Mouse (Mus musculus) hindbrain, embryonic 13.5 days (tissue): ENCODE measurements at regions not wholly inside any gene's neighbourhood (a gene's known extent, or its start where the extent isn't known, plus 50 kb on each side); places are given as distances from the start of the nearest gene placed in this dataset.

Source experiments
- ATAC-seq: fragments of 200-750 bp; cut with Nextera tagmentation; 2 replicates; pipeline ENCODE4 v1.8.0; 2017; ENCODE audit warnings: moderate TSS enrichment; ENCODE audit not compliant: low FRiP score
- H3K27ac ChIP-seq: fragments of 300-500 bp; sonication (generic); 2 replicates; pipeline ENCODE4 v1.5.1; 2015; ENCODE audit warnings: inconsistent platforms, mild to moderate bottlenecking, moderate library complexity
- H3K27me3 ChIP-seq: fragments of 300-500 bp; sonication (generic); 2 replicates; pipeline ENCODE4 v1.6.1; 2015; ENCODE audit warnings: mild to moderate bottlenecking, inconsistent platforms
- H3K36me3 ChIP-seq: fragments of 300-500 bp; sonication (generic); 2 replicates; pipeline ENCODE4 v1.6.1; 2015; ENCODE audit warnings: mild to moderate bottlenecking, inconsistent platforms
- H3K4me1 ChIP-seq: fragments of 300-500 bp; sonication (generic); replicated peaks from 2 replicates; pipeline ENCODE4 v1.6.1; 2015; ENCODE audit warnings: inconsistent platforms
- H3K4me2 ChIP-seq: fragments of 300-500 bp; sonication (generic); 2 replicates; pipeline ENCODE4 v1.6.1; 2015; ENCODE audit warnings: inconsistent platforms, mild to moderate bottlenecking, moderate library complexity
- H3K4me3 ChIP-seq: fragments of 300-500 bp; sonication (generic); 2 replicates; pipeline ENCODE4 v1.5.1; 2015; ENCODE audit warnings: mild to moderate bottlenecking, inconsistent platforms
- H3K9ac ChIP-seq: fragments of 300-500 bp; sonication (generic); 2 replicates; pipeline ENCODE4 v1.6.1; 2015; ENCODE audit warnings: mild to moderate bottlenecking, inconsistent platforms
- H3K9me3 ChIP-seq: fragments of 300-500 bp; sonication (generic); 2 replicates; pipeline ENCODE4 v1.6.1; 2016; ENCODE audit warnings: inconsistent platforms
- WGBS: fragments of 180-500 bp; shearing (Covaris S2); methylation state at CpG from one replicate; pipeline ENCODE4 v1.1.7; 2015; 5-methylcytosine and 5-hydroxymethylcytosine counted together

GRCm38 (mm10) chr12:78109931-78110330 lies 84.1 kb upstream of the Gm6657 start:
- Histone ChIP-seq H3K27ac (no peak overlapping the region), H3K27me3 (no peaks in the 10 kb centered on the region), H3K4me2 (no peak overlapping the region), H3K4me1 (no peaks in the 10 kb centered on the region), H3K9ac (no peak overlapping the region), H3K9me3 (no peaks in the 10 kb centered on the region), H3K36me3 (no peaks in the 10 kb centered on the region), H3K4me3 (no peak overlapping the region)
- WGBS, result 94% methylated on average over 1 of the region's 1 CpGs
- ATAC-seq, result no peak

- Histone ChIP-seq H3K4me2 (no peak overlapping the region), H3K36me3 (no peaks in the 10 kb centered on the region), H3K27ac (no peak overlapping the region), H3K4me3 (no peak overlapping the region), H3K4me1 (no peaks in the 10 kb centered on the region), H3K27me3 (no peaks in the 10 kb centered on the region), H3K9me3 (no peaks in the 10 kb centered on the region), H3K9ac (no peak overlapping the region)
- ATAC-seq, result no peak
- WGBS, result 87% methylated on average over 1 of the region's 1 CpGs
These were observed 75.9 kb upstream of the Gm6657 start for GRCm38 (mm10) chr12:78118131-78118530.

GRCm38 (mm10) chr12:78119246-78119645 lies 74.8 kb upstream of the Gm6657 start:
- H3K9ac ChIP-seq, result no peak overlapping the region
- H3K9me3 ChIP-seq, result no peaks in the 10 kb centered on the region
- H3K4me2 ChIP-seq, result no peak overlapping the region
- H3K27me3 ChIP-seq, result no peaks in the 10 kb centered on the region
- no peak overlapping the region for H3K4me3 ChIP-seq
- H3K4me1 ChIP-seq, result no peaks in the 10 kb centered on the region
- H3K36me3 ChIP-seq, result no peaks in the 10 kb centered on the region
- WGBS, result 90% methylated on average over 2 of the region's 2 CpGs
- no peak for ATAC-seq
- H3K27ac ChIP-seq, result no peak overlapping the region

GRCm38 (mm10) chr12:78119855-78120254 lies 74.2 kb upstream of the Gm6657 start:
- H3K27ac ChIP-seq, result no peak overlapping the region
- H3K36me3 ChIP-seq, result no peaks in the 10 kb centered on the region
- no peaks in the 10 kb centered on the region for H3K4me1 ChIP-seq
- WGBS, result 70% methylated on average over 5 of the region's 5 CpGs
- no peak for ATAC-seq
- no peak overlapping the region for H3K4me3 ChIP-seq
- no peaks in the 10 kb centered on the region for H3K27me3 ChIP-seq
- H3K9ac ChIP-seq, result no peak overlapping the region
- H3K9me3 ChIP-seq, result no peaks in the 10 kb centered on the region
- H3K4me2 ChIP-seq, result no peak overlapping the region

- Histone ChIP-seq H3K36me3 (no peaks in the 10 kb centered on the region), H3K27ac (no peak overlapping the region), H3K9ac (no peak overlapping the region), H3K27me3 (no peaks in the 10 kb centered on the region), H3K4me3 (no peak overlapping the region), H3K4me2 (no peak overlapping the region), H3K9me3 (no peaks in the 10 kb centered on the region), H3K4me1 (peaks cover 16% of the 10 kb centered on the region; the same call in 1 of the 2 replicates)
- WGBS, result 81% methylated on average over 5 of the region's 5 CpGs
- no peak for ATAC-seq
These were observed 64.8 kb upstream of the Gm6657 start for GRCm38 (mm10) chr12:78129130-78129845.

- Histone ChIP-seq H3K4me3 (no peak overlapping the region), H3K9ac (no peak overlapping the region), H3K27me3 (no peaks in the 10 kb centered on the region), H3K27ac (peak overlapping the region; percentile 35; the same call in 1 of the 2 replicates), H3K36me3 (no peaks in the 10 kb centered on the region), H3K4me2 (no peak overlapping the region), H3K9me3 (no peaks in the 10 kb centered on the region), H3K4me1 (peaks cover 16% of the 10 kb centered on the region; the same call in 1 of the 2 replicates)
- 75% methylated on average over 8 of the region's 8 CpGs for WGBS
- ATAC-seq, result no peak
These were observed 61.8 kb upstream of the Gm6657 start for GRCm38 (mm10) chr12:78132016-78132797.

- 79% methylated on average over 9 of the region's 9 CpGs for WGBS
These were observed 60.7 kb upstream of the Gm6657 start for GRCm38 (mm10) chr12:78133341-78133740.

GRCm38 (mm10) chr12:78133984-78134383 lies 60.1 kb upstream of the Gm6657 start:
- Histone ChIP-seq H3K27ac (no peak overlapping the region), H3K4me1 (peaks cover 16% of the 10 kb centered on the region; the same call in 1 of the 2 replicates), H3K9ac (no peak overlapping the region), H3K9me3 (no peaks in the 10 kb centered on the region), H3K4me2 (no peak overlapping the region), H3K27me3 (no peaks in the 10 kb centered on the region), H3K4me3 (no peak overlapping the region), H3K36me3 (no peaks in the 10 kb centered on the region)
- WGBS, result 50% methylated on average over 4 of the region's 4 CpGs
- ATAC-seq, result no peak

More at GRCm38 (mm10) chr12:78133341-78133740, 60.7 kb upstream of the Gm6657 start:
- no peaks in the 10 kb centered on the region for H3K36me3 ChIP-seq
- H3K4me1 ChIP-seq, result peaks cover 16% of the 10 kb centered on the region; the same call in 1 of the 2 replicates
- no peak overlapping the region for H3K4me3 ChIP-seq
- no peak overlapping the region for H3K4me2 ChIP-seq
- H3K27me3 ChIP-seq, result no peaks in the 10 kb centered on the region
- H3K9me3 ChIP-seq, result no peaks in the 10 kb centered on the region
- H3K27ac ChIP-seq, result peak overlapping the region; percentile 41; the same call in 1 of the 2 replicates
- H3K9ac ChIP-seq, result no peak overlapping the region
- ATAC-seq, result no peak

- Histone ChIP-seq H3K9me3 (no peaks in the 10 kb centered on the region), H3K9ac (no peak overlapping the region), H3K36me3 (no peaks in the 10 kb centered on the region), H3K4me1 (peaks cover 9% of the 10 kb centered on the region; the same call in 1 of the 2 replicates), H3K27ac (no peak overlapping the region), H3K27me3 (no peaks in the 10 kb centered on the region), H3K4me3 (no peak overlapping the region), H3K4me2 (no peak overlapping the region)
- WGBS, result 85% methylated on average over 3 of the region's 3 CpGs
- ATAC-seq, result no peak
These were observed 56.8 kb upstream of the Gm6657 start for GRCm38 (mm10) chr12:78137196-78137595.

GRCm38 (mm10) chr12:78138467-78138866 lies 55.6 kb upstream of the Gm6657 start:
- H3K9me3 ChIP-seq, result no peaks in the 10 kb centered on the region
- no peak for ATAC-seq
- no peaks in the 10 kb centered on the region for H3K36me3 ChIP-seq
- no peaks in the 10 kb centered on the region for H3K27me3 ChIP-seq
- H3K27ac ChIP-seq, result no peak overlapping the region
- H3K4me3 ChIP-seq, result no peak overlapping the region
- H3K4me2 ChIP-seq, result no peak overlapping the region
- H3K9ac ChIP-seq, result no peak overlapping the region
- H3K4me1 ChIP-seq, result peaks cover 4% of the 10 kb centered on the region; the same call in 1 of the 2 replicates
- WGBS, result 86% methylated on average over 1 of the region's 1 CpGs
